Mouse (Mus musculus): ENCODE measurements at regions not wholly inside any gene's neighbourhood (a gene's known extent, or its start where the extent isn't known, plus 50 kb on each side); places are given as distances from the start of the nearest gene placed in this dataset.
A peak's percentile ranks its signal among the peaks of the same experiment; 100 is the strongest.

- DNase-seq (ENCODE audit: low read depth, low spot score) = peak; percentile 61
Measured at GRCm38 (mm10) chr6:52479200-52479599, 161.0 kb downstream of the Hibadh start.

GRCm38 (mm10) chr6:52481975-52482374 is 158.2 kb downstream of the Hibadh start:
- no peak for DNase-seq (ENCODE audit: low read depth, low spot score)

GRCm38 (mm10) chr6:52486146-52486545 is 154.0 kb downstream of the Hibadh start:
- DNase-seq (ENCODE audit: low read depth, low spot score) = no peak

- no peak for DNase-seq (ENCODE audit: low read depth, low spot score)
Measured at GRCm38 (mm10) chr6:52486655-52487054, 153.5 kb downstream of the Hibadh start.

- DNase-seq (ENCODE audit: low read depth, low spot score) = no peak
Measured at GRCm38 (mm10) chr6:52487861-52488260, 152.3 kb downstream of the Hibadh start.

GRCm38 (mm10) chr6:52490264-52490775 is 149.9 kb downstream of the Hibadh start:
- no peak for DNase-seq (ENCODE audit: low read depth, low spot score)

GRCm38 (mm10) chr6:52495301-52495700 is 144.9 kb downstream of the Hibadh start:
- DNase-seq (ENCODE audit: low read depth, low spot score) = no peak

- no peak for DNase-seq (ENCODE audit: low read depth, low spot score)
Measured at GRCm38 (mm10) chr6:52495855-52496254, 144.3 kb downstream of the Hibadh start.

Data from mesoderm, embryonic 11.5 days (tissue).